Mouse (Mus musculus): Measurements from ENCODE around the gene Cxcr4. TPM values are rescaled to one million over a fixed set of nuclear protein-coding genes. Genes with fewer than 3 reads are reported as not detected.

Gene Cxcr4
- polyA plus RNA-seq, 1 experiment from 2014 or later: 15.5 TPM

DNA sequence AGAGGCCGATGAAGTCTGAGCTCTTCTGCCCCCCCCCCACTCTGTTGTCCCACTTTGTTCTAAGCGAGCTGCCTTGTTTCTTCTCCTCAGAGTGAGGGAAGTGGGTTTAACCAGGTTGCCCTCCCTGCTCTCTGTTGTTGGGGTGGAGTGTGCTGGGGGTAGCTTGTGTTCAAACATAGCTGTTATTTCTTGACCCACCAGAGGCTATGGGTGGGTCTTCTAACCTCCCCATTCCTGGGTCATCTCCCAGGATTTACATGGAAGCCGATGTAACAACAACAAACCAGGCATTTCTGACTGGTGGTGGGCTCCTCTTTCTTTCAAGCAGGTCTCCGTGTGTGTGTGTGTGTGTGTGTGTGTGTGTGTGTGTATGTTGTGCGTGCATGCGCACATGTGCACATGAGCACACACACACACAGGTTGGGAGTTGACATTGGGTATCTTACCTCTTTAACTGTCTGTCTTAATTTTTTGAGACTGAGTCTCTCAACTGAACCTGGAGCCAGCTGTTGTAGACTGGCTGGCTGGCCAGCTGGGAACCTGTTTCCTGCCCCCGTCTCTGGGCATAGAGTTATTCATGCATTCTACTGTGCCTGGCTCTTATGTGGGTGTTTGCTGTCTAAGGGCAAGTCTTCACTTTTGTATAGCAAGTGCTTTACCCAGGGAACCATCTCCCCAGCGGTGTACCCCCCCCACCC lies 10.7 kb upstream of the Cxcr4 start:
- H3K9ac ChIP-seq (ENCODE audit: low read length): no peak overlapping the region
- 80% methylated on average over 8 of the region's 8 CpGs for WGBS
- H3K27ac ChIP-seq (ENCODE audit: low read depth, low read length): no peak overlapping the region
- no peak overlapping the region for H3K4me3 ChIP-seq (ENCODE audit: low read depth, low read length)
- H3K9me3 ChIP-seq (ENCODE audit: control insufficient read depth, low read length): no peaks in the 10 kb centered on the region
- H3K27me3 ChIP-seq (ENCODE audit: control insufficient read depth, insufficient read depth, low read length): no peaks in the 10 kb centered on the region
- H3K36me3 ChIP-seq (ENCODE audit: control insufficient read depth, insufficient read depth, low read length): no peaks in the 10 kb centered on the region
- DNase-seq (ENCODE audit: low spot score) (no peak), ATAC-seq (ENCODE audit: insufficient read depth, low FRiP score, low TSS enrichment) (no peak)
- no peaks in the 10 kb centered on the region for H3K4me1 ChIP-seq (ENCODE audit: control insufficient read depth, insufficient read depth, low read length)
- no peak overlapping the region for H3K4me2 ChIP-seq (ENCODE audit: low read depth)

DNA sequence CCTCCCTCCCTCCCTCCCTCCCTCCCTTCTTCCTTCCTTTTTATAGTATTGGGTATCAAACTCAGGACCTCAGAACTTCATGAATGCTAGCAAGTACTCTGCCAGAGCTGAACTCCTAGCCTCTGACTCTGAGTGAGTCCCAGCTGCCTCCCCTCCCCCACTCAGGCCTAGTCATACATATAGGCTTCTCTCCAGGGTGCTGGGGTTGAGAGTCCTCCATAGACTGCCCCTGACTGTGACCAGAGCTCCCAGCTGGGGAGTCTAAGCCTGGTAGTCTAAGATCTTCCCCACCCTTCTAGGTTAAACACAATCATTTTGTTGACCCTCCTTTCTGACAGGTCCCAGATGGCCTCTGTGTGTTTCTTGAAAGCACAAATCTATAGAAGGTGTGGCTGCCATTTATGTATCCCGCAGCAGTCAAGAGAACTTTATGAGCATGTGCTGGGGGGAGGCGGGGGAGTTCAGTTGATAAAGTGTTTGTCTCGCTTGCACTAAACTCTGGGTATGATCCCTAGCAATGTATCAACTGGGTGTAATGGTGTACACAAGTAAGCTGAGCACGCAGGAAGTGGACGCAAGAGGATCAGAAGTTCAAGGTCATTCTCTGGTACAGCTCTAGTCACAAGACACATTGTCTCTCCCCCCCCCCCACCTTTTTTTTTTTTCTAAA lies 10.1 kb upstream of the Cxcr4 start:
- ATAC-seq (ENCODE audit: insufficient read depth, low FRiP score, low TSS enrichment): no peak
- DNase-seq (ENCODE audit: low spot score): no peak
- Histone ChIP-seq H3K9me3 (ENCODE audit: control insufficient read depth, low read length) (no peaks in the 10 kb centered on the region), H3K27ac (ENCODE audit: low read depth, low read length) (no peak overlapping the region), H3K27me3 (ENCODE audit: control insufficient read depth, insufficient read depth, low read length) (no peaks in the 10 kb centered on the region), H3K9ac (ENCODE audit: low read length) (no peak overlapping the region), H3K36me3 (ENCODE audit: control insufficient read depth, insufficient read depth, low read length) (no peaks in the 10 kb centered on the region), H3K4me2 (ENCODE audit: low read depth) (no peak overlapping the region), H3K4me3 (ENCODE audit: low read depth, low read length) (no peak overlapping the region), H3K4me1 (ENCODE audit: control insufficient read depth, insufficient read depth, low read length) (no peaks in the 10 kb centered on the region)
- WGBS: 78% methylated on average over 5 of the region's 5 CpGs

DNA sequence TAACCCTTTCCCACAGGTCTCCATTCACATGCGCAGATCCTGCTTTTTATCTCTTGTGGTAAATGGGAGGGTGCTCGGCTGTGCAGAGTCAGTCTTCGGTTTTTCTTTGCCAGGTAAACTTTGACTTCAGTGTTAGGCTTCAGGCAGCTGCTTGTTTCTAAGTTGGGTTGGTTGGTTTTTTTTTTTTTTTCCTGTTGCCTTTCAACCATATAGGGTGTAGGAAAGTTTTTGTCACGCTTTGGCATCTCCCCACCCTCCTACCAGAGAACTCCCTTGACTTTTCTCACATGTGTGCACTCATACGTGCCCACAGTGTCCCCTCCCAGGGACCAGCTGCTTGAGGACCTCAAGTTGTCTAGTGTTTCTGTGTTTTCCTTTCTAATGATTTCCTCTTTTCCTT lies 9.2 kb upstream of the Cxcr4 start:
- ATAC-seq (ENCODE audit: insufficient read depth, low FRiP score, low TSS enrichment) (no peak), DNase-seq (ENCODE audit: low spot score) (no peak)
- Histone ChIP-seq H3K27me3 (ENCODE audit: control insufficient read depth, insufficient read depth, low read length) (no peaks in the 10 kb centered on the region), H3K27ac (ENCODE audit: low read depth, low read length) (no peak overlapping the region), H3K4me1 (ENCODE audit: control insufficient read depth, insufficient read depth, low read length) (no peaks in the 10 kb centered on the region), H3K4me2 (ENCODE audit: low read depth) (no peak overlapping the region), H3K9me3 (ENCODE audit: control insufficient read depth, low read length) (no peaks in the 10 kb centered on the region), H3K36me3 (ENCODE audit: control insufficient read depth, insufficient read depth, low read length) (no peaks in the 10 kb centered on the region), H3K4me3 (ENCODE audit: low read depth, low read length) (no peak overlapping the region), H3K9ac (ENCODE audit: low read length) (no peak overlapping the region)
- 78% methylated on average over 5 of the region's 5 CpGs for WGBS

DNA sequence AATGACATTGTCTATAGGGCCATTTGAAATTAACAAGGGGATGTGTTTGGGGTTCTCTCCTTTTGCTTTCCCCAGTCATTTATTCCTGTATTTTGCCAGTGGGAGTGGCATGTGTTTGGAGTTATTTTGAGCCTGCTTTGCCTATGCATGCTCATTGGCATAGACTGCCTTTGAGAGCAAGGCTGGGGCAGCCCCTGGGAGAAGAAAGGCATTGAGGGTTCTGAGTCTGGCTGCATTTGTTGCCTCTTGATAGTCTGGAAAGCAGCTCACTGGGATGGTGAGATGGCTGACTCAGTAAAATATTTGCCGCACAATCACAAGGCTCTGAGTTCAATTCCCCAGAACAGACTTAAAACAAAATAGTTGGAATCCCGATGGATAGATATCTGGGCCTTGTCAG lies 8.5 kb upstream of the Cxcr4 start:
- ATAC-seq (ENCODE audit: insufficient read depth, low FRiP score, low TSS enrichment): no peak
- Histone ChIP-seq H3K9ac (ENCODE audit: low read length) (no peak overlapping the region), H3K9me3 (ENCODE audit: control insufficient read depth, low read length) (no peaks in the 10 kb centered on the region), H3K36me3 (ENCODE audit: control insufficient read depth, insufficient read depth, low read length) (no peaks in the 10 kb centered on the region), H3K4me2 (ENCODE audit: low read depth) (no peak overlapping the region), H3K27ac (ENCODE audit: low read depth, low read length) (no peak overlapping the region), H3K27me3 (ENCODE audit: control insufficient read depth, insufficient read depth, low read length) (no peaks in the 10 kb centered on the region), H3K4me1 (ENCODE audit: control insufficient read depth, insufficient read depth, low read length) (peaks cover under 1% of the 10 kb centered on the region; the same call in 1 of the 2 replicates), H3K4me3 (ENCODE audit: low read depth, low read length) (no peak overlapping the region)
- WGBS: 96% methylated on average over 2 of the region's 2 CpGs
- DNase-seq (ENCODE audit: low spot score): no peak

DNA sequence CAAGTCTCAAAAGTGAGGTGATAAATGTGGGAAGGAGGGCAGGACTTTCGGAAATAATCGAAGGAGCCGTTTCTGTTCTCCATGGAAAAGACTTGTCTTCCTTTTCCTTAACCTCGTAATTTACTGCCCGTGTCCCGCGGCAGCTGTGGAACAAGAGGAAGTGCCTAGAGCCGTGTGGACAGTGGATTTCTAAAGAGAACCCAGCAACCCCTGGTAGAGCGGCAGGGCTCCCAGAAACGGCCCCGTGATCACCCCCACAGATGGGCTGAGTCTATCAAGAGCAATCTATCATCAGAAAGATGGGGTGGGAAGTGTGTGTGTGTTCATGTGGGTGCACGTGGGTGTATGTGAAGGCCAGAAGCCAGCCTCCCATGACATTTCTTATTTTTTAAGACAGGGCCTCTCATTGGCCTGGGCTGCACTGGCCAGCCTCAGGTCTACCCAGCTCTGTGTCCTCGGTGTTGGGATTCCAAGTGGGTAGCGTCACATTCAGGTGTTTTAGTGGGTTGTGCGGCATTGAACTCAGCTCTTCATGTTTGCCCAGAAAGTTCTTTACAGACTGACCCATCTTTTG lies 5.2 kb upstream of the Cxcr4 start:
- H3K36me3 ChIP-seq (ENCODE audit: control insufficient read depth, insufficient read depth, low read length): no peaks in the 10 kb centered on the region
- no peak overlapping the region for H3K4me3 ChIP-seq (ENCODE audit: low read depth, low read length)
- WGBS: 30% methylated on average over 15 of the region's 15 CpGs
- no peak for DNase-seq (ENCODE audit: low spot score)
- peaks cover 20% of the 10 kb centered on the region; the same call in 1 of the 2 replicates for H3K4me1 ChIP-seq (ENCODE audit: control insufficient read depth, insufficient read depth, low read length)
- H3K4me2 ChIP-seq (ENCODE audit: low read depth): no peak overlapping the region
- no peaks in the 10 kb centered on the region for H3K9me3 ChIP-seq (ENCODE audit: control insufficient read depth, low read length)
- H3K27me3 ChIP-seq (ENCODE audit: control insufficient read depth, insufficient read depth, low read length): no peaks in the 10 kb centered on the region
- no peak overlapping the region for H3K27ac ChIP-seq (ENCODE audit: low read depth, low read length)
- H3K9ac ChIP-seq (ENCODE audit: low read length): no peak overlapping the region
- ATAC-seq (ENCODE audit: insufficient read depth, low FRiP score, low TSS enrichment): no peak

DNA sequence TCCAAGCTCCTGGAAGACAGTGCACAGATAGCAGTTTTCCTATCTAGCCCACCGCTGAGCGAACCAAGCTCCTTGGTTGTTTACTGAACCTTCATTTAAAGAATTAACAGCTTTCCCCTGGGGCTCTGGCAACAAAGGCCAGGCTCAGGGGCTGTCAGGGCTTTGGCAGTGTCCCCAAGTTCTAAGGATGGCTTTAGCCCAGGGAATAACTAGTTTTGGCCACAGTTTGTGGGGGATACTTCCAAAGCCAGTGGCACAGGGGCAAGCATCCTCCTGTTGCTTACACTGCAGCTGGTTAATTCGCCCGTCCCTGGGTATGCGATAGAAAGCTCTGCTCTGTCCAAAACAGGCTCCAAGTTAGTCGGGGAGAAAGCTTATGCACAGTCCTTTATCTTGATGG lies 3.4 kb upstream of the Cxcr4 start:
- H3K36me3 ChIP-seq (ENCODE audit: control insufficient read depth, insufficient read depth, low read length): no peaks in the 10 kb centered on the region
- ATAC-seq (ENCODE audit: insufficient read depth, low FRiP score, low TSS enrichment) (no peak), DNase-seq (ENCODE audit: low spot score) (no peak)
- no peak overlapping the region for H3K27ac ChIP-seq (ENCODE audit: low read depth, low read length)
- H3K4me1 ChIP-seq (ENCODE audit: control insufficient read depth, insufficient read depth, low read length): peaks cover 20% of the 10 kb centered on the region; the same call in 1 of the 2 replicates
- H3K9ac ChIP-seq (ENCODE audit: low read length): 0 out of 2 replicates have a peak overlapping the region, but pooled peaks have one; percentile 2
- H3K27me3 ChIP-seq (ENCODE audit: control insufficient read depth, insufficient read depth, low read length): no peaks in the 10 kb centered on the region
- no peak overlapping the region for H3K4me2 ChIP-seq (ENCODE audit: low read depth)
- 20% methylated on average over 6 of the region's 6 CpGs for WGBS
- no peaks in the 10 kb centered on the region for H3K9me3 ChIP-seq (ENCODE audit: control insufficient read depth, low read length)
- H3K4me3 ChIP-seq (ENCODE audit: low read depth, low read length): no peak overlapping the region

DNA sequence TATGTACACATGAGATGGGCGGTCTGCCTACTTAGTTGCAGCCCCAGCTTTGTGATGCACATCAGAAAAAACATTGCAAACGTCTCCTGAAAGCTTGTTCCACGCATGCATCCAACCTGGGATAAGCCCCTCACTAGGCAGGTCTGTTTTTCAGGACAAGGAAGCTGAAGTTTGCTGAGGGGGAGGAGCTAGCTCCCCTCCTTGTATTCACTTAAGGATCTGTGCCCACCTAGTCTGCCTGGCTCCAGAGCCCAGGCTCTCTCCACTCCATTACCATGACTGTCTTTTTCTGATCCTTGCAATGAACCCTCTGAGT lies 3.0 kb upstream of the Cxcr4 start:
- 30% methylated on average over 3 of the region's 3 CpGs for WGBS
- no peak for DNase-seq (ENCODE audit: low spot score)
- no peak overlapping the region for H3K4me2 ChIP-seq (ENCODE audit: low read depth)

DNA sequence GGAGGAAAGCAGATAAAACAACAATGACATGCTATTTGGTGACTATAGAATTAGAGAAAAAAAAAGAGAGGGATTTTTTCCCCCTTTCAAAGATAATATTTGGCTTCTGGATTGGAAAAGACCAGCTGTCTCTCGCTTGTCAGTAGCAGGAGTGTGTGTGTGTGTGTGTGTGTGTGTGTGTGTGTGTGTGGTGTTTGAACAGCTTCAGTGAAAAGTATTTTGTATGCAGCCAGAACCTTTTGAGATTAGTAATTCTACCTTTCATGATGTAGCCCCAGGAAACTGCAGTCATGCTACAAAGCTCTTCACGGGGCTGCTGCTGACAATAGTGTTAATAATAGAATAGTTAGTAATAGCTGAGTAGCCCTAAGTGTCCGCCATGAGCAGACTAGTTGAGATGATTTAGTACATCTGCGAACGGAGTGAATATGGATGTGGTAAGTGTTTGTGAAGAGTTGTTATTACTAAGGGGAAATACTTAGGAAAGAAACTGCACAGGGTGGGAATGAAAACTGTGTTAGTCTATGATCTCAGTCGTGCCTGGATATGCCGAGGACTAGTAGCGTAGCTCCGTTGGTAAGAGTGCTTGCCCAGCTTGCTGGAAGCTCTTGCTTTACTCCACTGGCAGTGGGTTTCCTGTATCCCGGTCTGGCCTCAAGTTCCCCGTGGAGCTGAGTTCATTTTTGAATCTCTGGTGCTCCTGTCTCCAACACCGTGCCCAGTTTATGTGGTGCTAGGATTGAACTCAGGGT lies 2.4 kb upstream of the Cxcr4 start:
- no peaks in the 10 kb centered on the region for H3K27me3 ChIP-seq (ENCODE audit: control insufficient read depth, insufficient read depth, low read length)
- ATAC-seq (ENCODE audit: insufficient read depth, low FRiP score, low TSS enrichment) (no peak), DNase-seq (ENCODE audit: low spot score) (no peak)
- WGBS: 43% methylated on average over 12 of the region's 12 CpGs
- H3K9ac ChIP-seq (ENCODE audit: low read length): no peak overlapping the region
- H3K9me3 ChIP-seq (ENCODE audit: control insufficient read depth, low read length): no peaks in the 10 kb centered on the region
- H3K4me2 ChIP-seq (ENCODE audit: low read depth): no peak overlapping the region; the same call in 1 of the 2 replicates
- H3K36me3 ChIP-seq (ENCODE audit: control insufficient read depth, insufficient read depth, low read length): no peaks in the 10 kb centered on the region; the same call in 1 of the 2 replicates
- H3K27ac ChIP-seq (ENCODE audit: low read depth, low read length): no peak overlapping the region
- H3K4me3 ChIP-seq (ENCODE audit: low read depth, low read length): no peak overlapping the region
- H3K4me1 ChIP-seq (ENCODE audit: control insufficient read depth, insufficient read depth, low read length): peaks cover 24% of the 10 kb centered on the region

More for the DNA sequence above, 3.0 kb upstream of the Cxcr4 start:
- H3K27me3 ChIP-seq (ENCODE audit: control insufficient read depth, insufficient read depth, low read length): no peaks in the 10 kb centered on the region
- no peak overlapping the region for H3K9ac ChIP-seq (ENCODE audit: low read length)
- ATAC-seq (ENCODE audit: insufficient read depth, low FRiP score, low TSS enrichment): no peak
- no peak overlapping the region for H3K4me3 ChIP-seq (ENCODE audit: low read depth, low read length)
- H3K36me3 ChIP-seq (ENCODE audit: control insufficient read depth, insufficient read depth, low read length): no peaks in the 10 kb centered on the region
- peaks cover 20% of the 10 kb centered on the region for H3K4me1 ChIP-seq (ENCODE audit: control insufficient read depth, insufficient read depth, low read length)
- H3K9me3 ChIP-seq (ENCODE audit: control insufficient read depth, low read length): no peaks in the 10 kb centered on the region
- no peak overlapping the region for H3K27ac ChIP-seq (ENCODE audit: low read depth, low read length)

Measured in neural tube, embryonic 11.5 days (tissue).